Mouse (Mus musculus) forebrain, embryonic 15.5 days (tissue): ENCODE data around the gene Metap1d. TPM values are rescaled to one million over a fixed set of nuclear protein-coding genes. Genes with fewer than 3 reads are reported as not detected.

Source experiments
- ATAC-seq: fragments of 200-750 bp; cut with Nextera tagmentation; replicated peaks from 2 replicates; pipeline ENCODE4 v1.8.0; 2017; ENCODE audit warnings: mild to moderate bottlenecking, moderate TSS enrichment, moderate library complexity
- H3K27ac ChIP-seq: fragments of 300-500 bp; sonication (generic); replicated peaks from 2 replicates; pipeline ENCODE4 v1.5.1; 2015; ENCODE audit warnings: mild to moderate bottlenecking, inconsistent platforms
- H3K27me3 ChIP-seq: fragments of 300-500 bp; sonication (generic); 2 replicates; pipeline ENCODE4 v1.6.1; 2015; ENCODE audit warnings: inconsistent platforms
- H3K36me3 ChIP-seq: fragments of 300-500 bp; sonication (generic); 2 replicates; pipeline ENCODE4 v1.6.1; 2015; ENCODE audit warnings: mild to moderate bottlenecking, inconsistent platforms
- H3K4me1 ChIP-seq: fragments of 300-500 bp; sonication (generic); 2 replicates; pipeline ENCODE4 v1.6.1; 2015; ENCODE audit warnings: inconsistent platforms
- H3K4me2 ChIP-seq: fragments of 300-500 bp; sonication (generic); replicated peaks from 2 replicates; pipeline ENCODE4 v1.6.1; 2015; ENCODE audit warnings: mild to moderate bottlenecking, inconsistent platforms
- H3K4me3 ChIP-seq: fragments of 300-500 bp; sonication (generic); 2 replicates; pipeline ENCODE4 v1.5.1; 2015; ENCODE audit warnings: mild to moderate bottlenecking, inconsistent platforms
- H3K9ac ChIP-seq: fragments of 300-500 bp; sonication (generic); replicated peaks from 2 replicates; pipeline ENCODE4 v1.6.1; 2015; ENCODE audit warnings: mild to moderate bottlenecking, inconsistent platforms
- H3K9me3 ChIP-seq: fragments of 300-500 bp; sonication (generic); 2 replicates; pipeline ENCODE4 v1.6.1; 2016; ENCODE audit warnings: inconsistent platforms
- WGBS: fragments of 180-500 bp; shearing (Covaris S2); methylation state at CpG from one replicate; pipeline ENCODE4 v1.1.7; 2015; ENCODE audit warnings: mixed read lengths; 5-methylcytosine and 5-hydroxymethylcytosine counted together
- polyA plus RNA-seq: library from polyadenylated mRNA; unstranded; fragments of >200 nt; fragmentation: Nextera tagmentation; extraction: Ambion mirVana; gene quantifications from 2 replicates; pipeline ENCODE4 v1.2.1, GENCODE M21; 2015

Gene Metap1d
- polyA plus RNA-seq, 1 experiment from 2014 or later, result 40.6 TPM

GRCm38 (mm10) chr2:71566466-71566865, 113.4 kb downstream of the Metap1d start:
- Histone ChIP-seq H3K4me1 (no peaks in the 10 kb centered on the region), H3K4me2 (no peak overlapping the region), H3K4me3 (no peak overlapping the region), H3K27me3 (no peaks in the 10 kb centered on the region), H3K9ac (no peak overlapping the region), H3K36me3 (no peaks in the 10 kb centered on the region), H3K9me3 (no peaks in the 10 kb centered on the region), H3K27ac (no peak overlapping the region)
- ATAC-seq, result no peak
- 91% methylated on average over 9 of the region's 9 CpGs for WGBS

GRCm38 (mm10) chr2:71573736-71574135, 120.7 kb downstream of the Metap1d start:
- no peak overlapping the region for H3K4me2 ChIP-seq
- H3K9me3 ChIP-seq, result no peaks in the 10 kb centered on the region
- H3K4me3 ChIP-seq, result no peak overlapping the region
- ATAC-seq, result no peak
- H3K9ac ChIP-seq, result no peak overlapping the region
- H3K4me1 ChIP-seq, result no peaks in the 10 kb centered on the region
- no peak overlapping the region for H3K27ac ChIP-seq
- 83% methylated on average over 4 of the region's 4 CpGs for WGBS
- H3K36me3 ChIP-seq, result no peaks in the 10 kb centered on the region
- H3K27me3 ChIP-seq, result no peaks in the 10 kb centered on the region

Other genes with a start within 250 kb of the Metap1d start
- 175 and 190 TPM in 2 replicates for gene Dync1i2, start 241.6 kb upstream of the Metap1d start, polyA plus RNA-seq
- 74.6 and 82.0 TPM in 2 replicates for gene Slc25a12, start 85.5 kb upstream of the Metap1d start, polyA plus RNA-seq
- 86.8 and 90.1 TPM in 2 replicates for gene Hat1, start 64.3 kb upstream of the Metap1d start, polyA plus RNA-seq
- gene Dlx1, start 74.8 kb downstream of the Metap1d start, polyA plus RNA-seq, result 284 and 297 TPM in 2 replicates
- gene Dlx2, start 93.5 kb downstream of the Metap1d start, polyA plus RNA-seq, result 67.5 and 67.8 TPM in 2 replicates